Mouse (Mus musculus): ENCODE results near the gene Lpar1. TPM values are rescaled to one million over a fixed set of nuclear protein-coding genes. Genes with fewer than 3 reads are reported as not detected.

The Lpar1 gene
- polyA plus RNA-seq, 1 experiment from 2014 or later = 3.6 TPM

Small RNA genes lying within 50 kb of the gene (microRNA-seq; reads per million reads assigned to microRNA genes)
- gene Mir3095 = 0.98 reads per million

Other genes with a start within 250 kb of the Lpar1 start
- gene Olfr267, start 233.8 kb upstream of the Lpar1 start, polyA plus RNA-seq (2015; fragmentation: Nextera tagmentation; extraction: Ambion mirVana) = not detected in 2 replicates

All from liver, embryonic 16.5 days (tissue).